Mouse (Mus musculus) C2C12 (cell line): ENCODE measurements at regions not wholly inside any gene's neighbourhood (a gene's known extent, or its start where the extent isn't known, plus 50 kb on each side); places are given as distances from the start of the nearest gene placed in this dataset.

Experiments
- H3K27me3 ChIP-seq: one replicate; pipeline ENCODE4 v1.6.1; 2011; ENCODE audit not compliant: control insufficient read depth, insufficient read depth, insufficient read length
- H3K36me3 ChIP-seq: one replicate; pipeline ENCODE4 v1.6.1; 2011; ENCODE audit not compliant: control insufficient read depth, insufficient read depth
- H3K4me3 ChIP-seq: one replicate; pipeline ENCODE4 v1.5.1; 2011; ENCODE audit warnings: mild to moderate bottlenecking, control low read depth; ENCODE audit not compliant: poor library complexity, insufficient read depth, severe bottlenecking
- H3K79me2 ChIP-seq: one replicate; pipeline ENCODE4 v1.6.1; 2011; ENCODE audit not compliant: control insufficient read depth, insufficient read depth
- H3K79me3 ChIP-seq: one replicate; pipeline ENCODE4 v1.6.1; 2011; ENCODE audit warnings: low read depth, control low read depth
- H3ac ChIP-seq: one replicate; pipeline ENCODE3; 2011; ENCODE audit warnings: low read depth; ENCODE audit not compliant: control insufficient read depth, insufficient read length
- CEBPB ChIP-seq: IDR thresholded peaks from one replicate; pipeline ENCODE4 v1.6.1; 2011; ENCODE audit warnings: low read depth, mild to moderate bottlenecking, control low read depth, moderate library complexity
- CTCF ChIP-seq: IDR thresholded peaks from one replicate; pipeline ENCODE4 v1.5.1; 2011; ENCODE audit not compliant: control insufficient read depth, insufficient read depth, insufficient read length
- FOSL1 ChIP-seq: IDR thresholded peaks from one replicate; pipeline ENCODE4 v1.8.0; 2011; ENCODE audit warnings: mild to moderate bottlenecking, low read length; ENCODE audit not compliant: poor library complexity, insufficient read depth, severe bottlenecking
- MAX ChIP-seq: IDR thresholded peaks from one replicate; pipeline ENCODE4 v1.6.1; 2011; ENCODE audit warnings: mild to moderate bottlenecking, control low read depth
- MYOD1 ChIP-seq: IDR thresholded peaks from one replicate; pipeline ENCODE4 v1.6.1; 2011; ENCODE audit warnings: low read depth; ENCODE audit not compliant: control insufficient read depth, insufficient read length
- MYOG ChIP-seq: IDR thresholded peaks from one replicate; pipeline ENCODE4 v1.6.1; 2011; ENCODE audit not compliant: control insufficient read depth, insufficient read length; ENCODE audit errors: extremely low read depth
- USF1 ChIP-seq: IDR thresholded peaks from one replicate; pipeline ENCODE4 v1.6.1; 2011; ENCODE audit warnings: low read depth, mild to moderate bottlenecking, control low read depth, moderate library complexity

GRCm38 (mm10) chr3:18624381-18625145, 676.4 kb downstream of the Cypt12 start:
- H3K79me2 ChIP-seq, result no peaks in the 10 kb centered on the region
- TF ChIP-seq MAX (no peak), CTCF (no peak), FOSL1 (no peak)
- H3K79me3 ChIP-seq, result no peaks in the 10 kb centered on the region
- H3K27me3 ChIP-seq, result no peaks in the 10 kb centered on the region
- no peaks in the 10 kb centered on the region for H3K36me3 ChIP-seq
- no peak overlapping the region for H3K4me3 ChIP-seq
- no peak overlapping the region for H3ac ChIP-seq

GRCm38 (mm10) chr3:18625395-18626328, 677.5 kb downstream of the Cypt12 start:
- TF ChIP-seq CTCF (no peak), CEBPB (no peak), MYOG (no peak), FOSL1 (no peak), MAX (no peak), USF1 (no peak), MYOD1 (no peak)
- Histone ChIP-seq H3K4me3 (no peak overlapping the region), H3K79me2 (no peaks in the 10 kb centered on the region), H3K79me3 (no peaks in the 10 kb centered on the region), H3K36me3 (no peaks in the 10 kb centered on the region), H3K27me3 (no peaks in the 10 kb centered on the region), H3ac (no peak overlapping the region)

GRCm38 (mm10) chr3:18626375-18626774, 678.2 kb downstream of the Cypt12 start:
- TF ChIP-seq USF1 (no peak), MYOG (no peak), MAX (no peak), CEBPB (no peak), FOSL1 (no peak), MYOD1 (no peak), CTCF (no peak)
- H3ac ChIP-seq, result no peak overlapping the region
- no peaks in the 10 kb centered on the region for H3K36me3 ChIP-seq
- no peak overlapping the region for H3K4me3 ChIP-seq
- no peaks in the 10 kb centered on the region for H3K27me3 ChIP-seq
- no peaks in the 10 kb centered on the region for H3K79me3 ChIP-seq
- no peaks in the 10 kb centered on the region for H3K79me2 ChIP-seq

- Histone ChIP-seq H3K79me2 (no peaks in the 10 kb centered on the region), H3K36me3 (no peaks in the 10 kb centered on the region), H3K4me3 (no peak overlapping the region), H3K27me3 (no peaks in the 10 kb centered on the region), H3ac (no peak overlapping the region), H3K79me3 (no peaks in the 10 kb centered on the region)
- TF ChIP-seq MYOG (no peak), CTCF (no peak), MYOD1 (no peak), FOSL1 (no peak), USF1 (no peak), MAX (no peak), CEBPB (no peak)
These were observed 678.6 kb downstream of the Cypt12 start for GRCm38 (mm10) chr3:18626820-18627219.

- H3K27me3 ChIP-seq, result no peaks in the 10 kb centered on the region
- no peak overlapping the region for H3ac ChIP-seq
- no peak overlapping the region for H3K4me3 ChIP-seq
- no peaks in the 10 kb centered on the region for H3K79me3 ChIP-seq
- TF ChIP-seq CTCF, result no peak
- no peak for TF ChIP-seq FOSL1
- no peak for TF ChIP-seq CEBPB
- no peak for TF ChIP-seq MYOD1
- no peak for TF ChIP-seq MYOG
- no peak for TF ChIP-seq MAX
- TF ChIP-seq USF1, result no peak
- no peaks in the 10 kb centered on the region for H3K36me3 ChIP-seq
- H3K79me2 ChIP-seq, result no peaks in the 10 kb centered on the region
These were observed 681.0 kb downstream of the Cypt12 start for GRCm38 (mm10) chr3:18629233-18629632.

GRCm38 (mm10) chr3:18631601-18632000, 683.4 kb downstream of the Cypt12 start:
- Histone ChIP-seq H3K27me3 (no peaks in the 10 kb centered on the region), H3K36me3 (no peaks in the 10 kb centered on the region), H3K4me3 (no peak overlapping the region), H3K79me3 (no peaks in the 10 kb centered on the region), H3K79me2 (no peaks in the 10 kb centered on the region), H3ac (no peak overlapping the region)
- TF ChIP-seq MYOD1, result no peak
- TF ChIP-seq MAX, result no peak
- no peak for TF ChIP-seq USF1
- TF ChIP-seq CTCF, result no peak
- no peak for TF ChIP-seq CEBPB
- no peak for TF ChIP-seq FOSL1
- no peak for TF ChIP-seq MYOG
